Mouse (Mus musculus) duodenum, adult 2 months (tissue): ENCODE data around the gene Ap1ar. TPM values are rescaled to one million over a fixed set of nuclear protein-coding genes. Genes with fewer than 3 reads are reported as not detected.

ENCODE experiments used
- polyA plus RNA-seq: library from polyadenylated mRNA; depleted of rRNA; stranded (reverse); fragments of >200 nt; gene quantifications from 2 replicates; pipeline ENCODE4 v1.2.3, GENCODE M21; 2012; ENCODE audit warnings: low replicate concordance; rRNA removed

Ap1ar gene
- 32.3 and 49.7 TPM in 2 replicates for polyA plus RNA-seq

DNA sequence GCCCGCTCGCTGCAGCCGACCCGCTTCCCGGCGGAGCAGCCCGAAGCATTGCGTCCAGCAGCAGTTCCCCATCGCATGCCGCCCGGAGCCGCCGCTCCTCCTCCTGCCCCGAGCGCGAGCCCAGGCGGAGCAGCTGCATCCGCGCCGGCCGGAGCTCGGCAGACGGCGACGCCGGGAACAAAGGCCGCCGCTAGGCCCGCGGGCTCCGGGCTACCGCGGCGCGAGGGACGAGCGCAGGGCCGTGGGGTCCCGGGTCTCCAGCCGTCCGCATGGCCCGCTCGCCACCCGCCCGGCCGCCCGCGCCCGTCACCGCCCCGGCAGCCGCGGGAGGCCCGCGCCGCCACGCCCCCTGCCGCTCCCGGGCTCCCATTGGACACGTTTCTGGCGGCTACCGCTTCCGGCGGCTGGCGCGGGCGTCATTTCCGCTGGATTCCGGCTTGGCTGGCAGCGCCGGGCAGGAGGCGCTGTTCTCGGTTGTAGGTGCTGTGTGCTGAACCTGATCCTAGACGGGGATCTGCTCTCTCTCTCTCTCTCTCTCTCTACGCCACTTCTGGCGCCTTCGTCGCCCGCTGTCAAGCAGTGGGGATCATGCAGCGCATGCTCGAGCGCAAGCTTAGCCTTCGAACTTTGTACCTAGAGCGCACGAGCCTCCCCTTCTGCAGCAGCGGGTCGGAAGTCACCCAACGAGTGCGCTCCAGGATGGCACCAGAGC lies at the start of gene Ap1ar:
Ap1ar (minus strand) TSS at position 370 of the 712 bp plus-strand sequence.

DNA sequence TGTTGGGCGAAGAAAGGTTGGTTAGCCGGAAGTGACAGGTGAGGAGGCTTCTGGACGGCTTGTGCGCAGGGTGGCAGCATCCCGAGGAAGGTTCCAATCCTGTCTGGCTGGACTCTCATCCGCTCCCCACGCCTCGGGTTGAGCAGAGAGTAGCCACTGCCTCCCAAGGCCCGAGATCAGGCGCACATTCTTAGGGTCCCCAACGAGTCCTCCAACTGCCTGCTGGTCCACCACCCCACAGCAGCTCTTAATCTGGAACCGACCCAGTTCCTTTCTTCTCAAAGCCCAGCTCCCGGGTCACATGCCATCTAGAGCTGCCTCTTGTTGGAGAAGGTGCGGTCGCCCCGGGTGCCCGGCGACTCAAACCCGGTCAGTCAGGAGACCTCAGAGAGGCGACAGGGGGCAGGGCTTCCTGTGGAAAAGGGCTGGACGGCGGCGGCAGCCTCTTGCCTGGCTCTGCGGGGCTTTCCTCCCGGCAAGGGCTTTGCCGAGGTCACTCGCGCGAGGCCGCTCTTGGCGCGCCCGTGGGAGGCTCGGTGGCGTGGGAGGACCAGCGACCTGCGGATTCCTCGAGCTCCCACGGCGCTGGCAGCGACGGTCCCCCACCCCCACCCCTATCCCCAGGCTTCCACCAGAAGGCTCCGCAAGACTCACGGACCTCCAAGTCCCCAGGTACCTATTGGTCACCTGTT lies 47.7 kb downstream of the Ap1ar start, which contains the start of gene Tifa:
Tifa (plus strand) TSS at position 306 of the 692 bp plus-strand sequence.

DNA sequence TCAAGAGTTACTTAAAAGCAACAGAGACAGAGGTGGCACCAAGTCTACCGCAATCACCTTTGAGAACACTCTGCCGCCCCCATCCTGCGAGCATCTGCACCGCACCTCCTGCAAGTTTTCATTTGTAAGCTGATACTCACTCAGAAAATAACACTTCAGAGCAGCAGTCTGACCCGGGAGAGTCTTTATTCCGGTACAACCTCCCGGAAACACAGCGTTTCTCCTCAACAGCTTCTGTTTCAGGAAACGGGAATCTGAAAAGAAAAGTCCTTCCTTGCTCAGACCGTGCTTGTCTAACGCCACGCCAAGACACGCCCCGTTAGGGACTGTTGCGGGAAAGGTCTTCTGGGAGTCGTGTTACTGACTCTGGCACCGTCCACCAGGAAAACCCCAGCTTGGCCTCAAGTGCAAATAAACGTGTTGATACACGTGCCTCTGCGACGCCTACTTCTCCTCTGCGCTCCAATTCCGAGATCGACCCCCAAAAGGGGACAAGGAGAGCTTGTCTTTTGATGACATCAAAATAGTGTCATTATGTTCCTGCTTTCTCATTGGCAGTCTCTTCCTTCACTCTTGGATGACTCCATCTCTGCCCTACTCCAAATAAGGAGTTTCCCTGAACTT lies 57.2 kb downstream of the Ap1ar start, which contains the start of gene Alpk1:
Alpk1 (minus strand) TSS at position 507 of the 624 bp plus-strand sequence.

Other genes with a start within 250 kb of the Ap1ar start
- gene Neurog2, start 204.4 kb downstream of the Ap1ar start, polyA plus RNA-seq: not detected in 2 replicates
- 0.50 and 0.63 TPM in 2 replicates for gene Alpk1, start 57.0 kb downstream of the Ap1ar start, polyA plus RNA-seq
- 12.6 and 12.9 TPM in 2 replicates for gene Tifa, start 47.7 kb downstream of the Ap1ar start, polyA plus RNA-seq
- gene Fam241a, start 58.8 kb upstream of the Ap1ar start, polyA plus RNA-seq: 2.3 and 3.0 TPM in 2 replicates